Mouse (Mus musculus) heart, postnatal 4 days (tissue): ENCODE measurements around the gene Ets1. TPM values are rescaled to one million over a fixed set of nuclear protein-coding genes. Genes with fewer than 3 reads are reported as not detected.

Source experiments
- DNase-seq: peaks from one replicate; pipeline ENCODE4 v3.0.0; 2021
- total RNA-seq, 2 experiments: library from RNA; stranded (reverse); gene quantifications; 2 replicates each; pipeline ENCODE4 v1.2.3; 2021

Gene Ets1
- total RNA-seq, 2 experiments from 2014 or later, result 97.5 to 106 TPM

- no peak for DNase-seq
Measured at GRCm38 (mm10) chr9:32764374-32764773, 128.4 kb downstream of the Ets1 start.

DNA sequence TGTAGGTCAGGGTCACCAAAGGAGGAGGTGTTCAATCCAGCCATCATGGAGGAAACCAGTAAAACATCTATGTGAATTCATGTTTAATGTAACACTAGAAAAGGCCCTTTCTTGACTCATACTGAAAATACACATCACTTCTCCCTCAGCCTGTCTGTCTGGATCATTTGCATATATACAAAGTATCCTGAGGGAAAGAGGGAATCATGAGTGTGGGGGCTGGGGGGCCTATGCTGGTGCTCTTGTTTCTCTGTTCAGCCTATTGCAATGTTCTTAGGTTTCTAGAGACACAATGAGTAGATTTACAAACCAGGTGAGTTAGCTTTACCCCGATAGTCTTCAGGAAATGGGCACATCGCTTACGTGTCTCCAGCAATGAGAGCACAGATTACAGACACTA lies 129.1 kb downstream of the Ets1 start:
- no peak for DNase-seq

DNA sequence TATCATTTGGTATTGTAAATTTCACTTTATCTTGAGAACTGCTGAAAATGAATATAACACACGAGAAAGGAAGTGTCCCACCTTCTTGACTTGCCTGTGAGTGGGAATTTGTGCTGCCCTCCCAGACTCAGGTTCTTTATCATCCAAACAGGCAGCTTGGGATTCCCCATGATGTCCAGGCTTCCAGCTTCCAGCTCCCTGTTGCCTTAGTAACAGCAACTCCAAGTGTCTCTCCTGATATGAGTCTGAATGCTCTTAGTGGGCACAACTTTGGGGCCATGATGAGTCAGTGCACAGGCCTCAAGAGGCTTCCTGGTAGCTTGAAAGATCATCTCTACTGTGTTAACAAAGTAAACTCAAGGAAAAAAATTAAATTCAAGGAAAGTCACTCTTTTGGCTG lies 142.8 kb downstream of the Ets1 start:
- no peak for DNase-seq

DNA sequence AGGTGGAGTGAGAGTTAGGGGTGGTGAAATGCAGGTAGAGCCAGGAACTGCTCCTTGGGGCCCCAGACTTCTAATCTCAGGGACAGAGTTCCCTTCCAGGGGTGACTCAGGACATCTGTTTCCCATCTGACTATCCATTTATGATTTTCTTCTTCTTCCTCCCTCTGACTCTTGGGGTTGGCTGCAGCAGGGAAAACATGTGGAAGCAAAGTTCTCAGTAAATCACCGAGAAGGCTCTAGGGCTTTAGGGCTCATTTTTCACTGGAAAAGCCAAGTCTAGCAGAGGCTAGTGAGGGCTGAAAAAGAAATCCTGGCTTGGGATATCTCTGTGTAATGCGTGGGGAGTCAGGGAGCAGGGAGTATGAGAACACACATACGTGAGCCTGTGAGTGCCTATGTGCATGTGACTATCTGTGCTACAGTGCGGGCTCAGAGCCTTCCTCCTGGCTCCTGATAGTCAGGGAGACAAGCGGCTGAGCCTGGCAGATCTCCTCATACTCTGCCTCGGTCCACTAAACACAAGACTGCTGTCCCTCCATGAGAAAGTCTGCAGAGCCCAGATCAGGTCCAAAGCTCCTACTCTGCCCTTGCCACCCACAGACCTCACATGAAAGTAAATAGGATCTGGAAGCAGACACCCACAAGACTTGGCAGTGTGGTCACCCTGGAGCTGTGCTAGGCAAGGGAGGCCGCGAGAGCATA lies 146.5 kb downstream of the Ets1 start:
- DNase-seq, result no peak

DNA sequence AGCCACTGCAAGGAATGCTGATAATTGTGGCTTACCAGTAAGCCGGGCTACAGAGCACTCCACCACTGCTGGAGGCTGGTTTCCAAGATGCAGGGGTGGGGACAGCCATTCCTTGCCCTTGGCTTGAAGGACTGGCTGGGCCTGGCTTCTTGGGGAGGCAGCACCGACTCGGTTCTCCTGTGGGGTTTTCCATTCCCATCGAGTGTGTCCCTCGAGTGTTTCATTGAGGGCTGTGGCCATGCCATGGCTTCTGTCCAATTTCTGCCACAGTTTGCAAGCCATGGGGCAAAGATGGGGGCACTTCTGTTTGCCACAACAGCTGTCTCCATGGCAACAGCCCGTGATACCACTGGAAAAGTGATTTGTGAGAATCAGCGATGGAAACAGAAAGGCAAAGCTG lies 151.1 kb downstream of the Ets1 start:
- peak; percentile 20 for DNase-seq

DNA sequence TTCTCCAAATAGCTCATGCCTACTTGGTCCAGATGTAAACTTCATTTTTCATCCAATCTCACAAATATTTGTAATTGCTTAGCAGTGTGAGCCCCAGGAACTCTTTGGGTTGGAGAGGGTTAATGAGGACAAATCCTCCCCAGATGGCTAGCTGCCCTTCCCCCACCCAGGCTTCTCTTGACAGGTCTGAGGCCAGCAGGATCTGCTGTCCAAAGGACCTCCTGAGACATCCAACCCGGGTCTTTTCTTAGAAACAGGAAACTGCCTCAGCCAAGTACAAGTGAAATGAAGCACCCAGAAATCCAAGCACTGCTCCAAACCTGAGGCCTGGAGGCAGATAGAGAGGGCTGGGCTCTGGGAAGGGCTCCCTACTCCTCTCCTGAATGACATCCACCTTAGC lies 151.6 kb downstream of the Ets1 start:
- DNase-seq, result peak; percentile 73

GRCm38 (mm10) chr9:32789306-32789705 lies 153.3 kb downstream of the Ets1 start:
- peak; percentile 25 for DNase-seq

GRCm38 (mm10) chr9:32791699-32792098 lies 155.7 kb downstream of the Ets1 start:
- DNase-seq, result peak; percentile 30

- DNase-seq, result no peak
Measured at GRCm38 (mm10) chr9:32798171-32798570, 162.2 kb downstream of the Ets1 start.

DNA sequence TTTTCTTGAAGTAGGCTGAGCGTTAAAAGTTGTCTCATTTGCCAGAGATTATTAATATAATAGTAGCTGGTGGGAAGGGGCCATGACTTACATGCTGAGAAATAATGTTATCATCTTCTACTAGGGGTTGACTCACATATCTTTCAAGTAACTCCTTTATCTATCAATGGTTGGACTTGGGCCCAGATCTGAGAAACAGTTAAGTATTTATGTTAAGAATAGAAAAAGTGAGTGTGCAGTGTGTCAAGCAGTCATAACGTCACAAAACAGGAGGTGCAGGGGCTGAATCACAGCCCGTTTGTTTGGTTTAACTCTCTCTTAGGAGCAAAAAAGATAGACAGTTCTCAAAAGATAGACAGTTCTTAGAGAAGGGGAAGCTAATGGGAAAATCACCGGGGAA lies 170.1 kb downstream of the Ets1 start:
- DNase-seq, result no peak

Other genes starting within 250 kb of the Ets1 start
- 10 to 100 TPM; 38.9 to 41.1 TPM for gene Fli1, start 93.4 kb upstream of the Ets1 start, total RNA-seq